Mouse (Mus musculus) limb, embryonic 13.5 days (tissue): ENCODE results near the gene Slc25a12. TPM values are rescaled to one million over a fixed set of nuclear protein-coding genes. Genes with fewer than 3 reads are reported as not detected.

ENCODE experiments used
- ATAC-seq: fragments of 200-750 bp; cut with Nextera tagmentation; 2 replicates; pipeline ENCODE4 v1.8.0; 2017; ENCODE audit warnings: low read depth, moderate number of reproducible peaks, moderate TSS enrichment; ENCODE audit not compliant: low FRiP score
- H3K27ac ChIP-seq: fragments of 300-500 bp; sonication (generic); 2 replicates; pipeline ENCODE4 v1.5.1; 2015; ENCODE audit warnings: inconsistent platforms, mild to moderate bottlenecking, moderate library complexity
- H3K27me3 ChIP-seq: fragments of 300-500 bp; sonication (generic); 2 replicates; pipeline ENCODE4 v1.6.1; 2015; ENCODE audit warnings: mild to moderate bottlenecking, inconsistent platforms
- H3K36me3 ChIP-seq: fragments of 300-500 bp; sonication (generic); 2 replicates; pipeline ENCODE4 v1.6.1; 2015; ENCODE audit warnings: inconsistent platforms, mild to moderate bottlenecking, moderate library complexity
- H3K4me1 ChIP-seq: fragments of 300-500 bp; sonication (generic); 2 replicates; pipeline ENCODE4 v1.6.1; 2015; ENCODE audit warnings: inconsistent platforms
- H3K4me2 ChIP-seq: fragments of 300-500 bp; sonication (generic); replicated peaks from 2 replicates; pipeline ENCODE4 v1.6.1; 2015; ENCODE audit warnings: inconsistent platforms, mild to moderate bottlenecking, moderate library complexity
- H3K4me3 ChIP-seq: fragments of 300-500 bp; sonication (generic); 2 replicates; pipeline ENCODE4 v1.5.1; 2015; ENCODE audit warnings: moderate library complexity, mild to moderate bottlenecking, inconsistent platforms
- H3K9ac ChIP-seq: fragments of 300-500 bp; sonication (generic); 2 replicates; pipeline ENCODE4 v1.6.1; 2015; ENCODE audit warnings: mild to moderate bottlenecking, inconsistent platforms
- H3K9me3 ChIP-seq: fragments of 300-500 bp; sonication (generic); 2 replicates; pipeline ENCODE4 v1.6.1; 2016; ENCODE audit warnings: inconsistent platforms
- WGBS: fragments of 180-500 bp; shearing (Covaris S2); methylation state at CpG from one replicate; pipeline ENCODE4 v1.1.7; 2015; 5-methylcytosine and 5-hydroxymethylcytosine counted together
- polyA plus RNA-seq: library from polyadenylated mRNA; unstranded; fragments of >200 nt; fragmentation: Nextera tagmentation; extraction: Ambion mirVana; gene quantifications from 2 replicates; pipeline ENCODE4 v1.2.1, GENCODE M21; 2015

The Slc25a12 gene
- polyA plus RNA-seq, 1 experiment from 2014 or later: 36.8 TPM

DNA sequence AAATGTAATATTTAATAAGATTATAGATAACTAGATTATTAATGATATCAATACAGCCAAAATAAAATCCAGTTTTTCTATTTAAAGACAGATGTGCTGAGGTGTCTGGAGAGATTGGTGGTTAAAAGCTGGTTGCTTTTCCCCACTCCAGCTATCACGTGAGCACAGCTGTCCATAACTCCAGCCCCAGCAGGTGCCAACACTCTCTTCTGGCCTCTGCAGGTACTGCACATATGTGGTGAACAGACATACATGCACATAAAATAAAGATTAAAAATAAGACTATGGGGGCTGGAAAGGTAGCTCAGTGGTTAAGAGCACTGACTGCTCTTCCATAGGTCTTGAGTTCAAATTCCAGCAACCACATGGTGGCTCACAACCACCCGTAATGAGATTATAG, 126.0 kb downstream of the Slc25a12 start:
- Histone ChIP-seq H3K4me3 (no peak overlapping the region), H3K36me3 (peaks cover 41% of the 10 kb centered on the region), H3K4me2 (no peak overlapping the region), H3K4me1 (no peaks in the 10 kb centered on the region), H3K27ac (no peak overlapping the region), H3K9ac (no peak overlapping the region), H3K9me3 (no peaks in the 10 kb centered on the region), H3K27me3 (no peaks in the 10 kb centered on the region)
- ATAC-seq: no peak
- WGBS: 86% methylated on average over 2 of the region's 2 CpGs

DNA sequence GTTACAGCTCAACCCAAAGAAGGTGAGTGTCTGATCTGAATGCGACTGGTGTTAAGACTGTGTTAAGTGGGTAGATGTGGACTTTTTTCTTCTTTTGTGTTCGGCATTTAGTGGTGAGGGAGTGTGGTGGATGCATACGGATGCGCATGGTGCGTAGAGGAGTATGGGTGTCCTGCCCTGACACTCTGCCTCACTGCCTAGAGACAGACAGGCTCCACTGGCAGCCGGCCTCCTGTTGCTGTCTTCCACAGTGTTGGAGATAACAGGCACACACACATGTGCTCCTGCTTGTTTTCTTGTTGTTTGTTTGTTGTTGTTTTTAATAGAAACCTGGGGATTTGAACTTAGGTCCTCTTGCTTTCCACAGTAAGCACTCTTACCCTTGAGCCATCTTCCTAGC, 131.5 kb downstream of the Slc25a12 start:
- no peaks in the 10 kb centered on the region for H3K27me3 ChIP-seq
- no peak overlapping the region for H3K27ac ChIP-seq
- ATAC-seq: no peak
- H3K9me3 ChIP-seq: no peaks in the 10 kb centered on the region
- H3K4me3 ChIP-seq: no peak overlapping the region
- H3K4me1 ChIP-seq: no peaks in the 10 kb centered on the region
- no peak overlapping the region for H3K9ac ChIP-seq
- peaks cover 34% of the 10 kb centered on the region for H3K36me3 ChIP-seq
- no peak overlapping the region for H3K4me2 ChIP-seq
- 95% methylated on average over 6 of the region's 6 CpGs for WGBS

DNA sequence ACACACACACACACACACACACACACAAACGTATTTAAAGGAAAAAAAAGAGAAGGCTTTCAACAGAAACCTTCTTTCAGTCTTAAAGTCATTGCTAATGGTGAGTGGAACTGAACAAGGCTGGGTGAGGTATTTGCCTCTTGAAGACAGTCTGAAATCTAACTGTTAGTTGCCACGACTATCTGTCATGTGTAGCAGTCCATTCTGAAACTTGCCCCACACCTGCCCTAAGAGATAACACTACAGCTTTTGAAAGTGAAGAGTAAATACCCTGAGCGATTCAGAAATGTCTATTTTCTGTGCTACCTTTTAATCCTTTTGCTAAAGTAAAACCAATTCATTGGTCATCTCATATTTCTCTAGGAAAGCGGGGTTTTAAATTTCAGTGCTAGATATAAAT, 132.1 kb downstream of the Slc25a12 start:
- no peaks in the 10 kb centered on the region for H3K9me3 ChIP-seq
- H3K4me3 ChIP-seq: no peak overlapping the region
- no peak overlapping the region for H3K9ac ChIP-seq
- H3K27me3 ChIP-seq: no peaks in the 10 kb centered on the region
- ATAC-seq: no peak
- no peak overlapping the region for H3K4me2 ChIP-seq
- H3K36me3 ChIP-seq: peaks cover 30% of the 10 kb centered on the region
- 92% methylated on average over 4 of the region's 4 CpGs for WGBS
- no peak overlapping the region for H3K27ac ChIP-seq
- no peaks in the 10 kb centered on the region for H3K4me1 ChIP-seq

DNA sequence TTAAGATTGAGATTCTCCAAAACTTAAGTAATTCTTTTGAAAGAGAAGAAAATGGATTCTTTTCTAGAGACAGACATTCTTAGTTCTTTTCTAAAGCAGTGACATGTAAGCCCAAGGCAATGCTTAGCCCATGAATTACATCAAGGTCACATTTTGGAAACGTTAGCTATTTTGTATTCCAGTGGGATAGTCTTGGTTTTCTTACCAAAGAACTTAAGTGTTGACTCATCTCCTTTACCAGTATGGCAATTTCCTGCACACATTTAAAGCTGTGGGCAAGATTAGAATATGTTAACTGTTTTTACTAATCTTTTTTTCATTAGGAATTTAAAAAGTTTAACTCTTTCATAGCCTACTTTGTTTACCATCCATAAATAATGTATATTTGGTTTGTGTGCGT, 134.6 kb downstream of the Slc25a12 start:
- Histone ChIP-seq H3K4me2 (no peak overlapping the region), H3K27me3 (no peaks in the 10 kb centered on the region), H3K9ac (no peak overlapping the region), H3K27ac (no peak overlapping the region), H3K36me3 (peaks cover 38% of the 10 kb centered on the region), H3K4me3 (no peak overlapping the region), H3K4me1 (no peaks in the 10 kb centered on the region), H3K9me3 (no peaks in the 10 kb centered on the region)
- no peak for ATAC-seq
- WGBS: 75% methylated on average over 2 of the region's 2 CpGs

DNA sequence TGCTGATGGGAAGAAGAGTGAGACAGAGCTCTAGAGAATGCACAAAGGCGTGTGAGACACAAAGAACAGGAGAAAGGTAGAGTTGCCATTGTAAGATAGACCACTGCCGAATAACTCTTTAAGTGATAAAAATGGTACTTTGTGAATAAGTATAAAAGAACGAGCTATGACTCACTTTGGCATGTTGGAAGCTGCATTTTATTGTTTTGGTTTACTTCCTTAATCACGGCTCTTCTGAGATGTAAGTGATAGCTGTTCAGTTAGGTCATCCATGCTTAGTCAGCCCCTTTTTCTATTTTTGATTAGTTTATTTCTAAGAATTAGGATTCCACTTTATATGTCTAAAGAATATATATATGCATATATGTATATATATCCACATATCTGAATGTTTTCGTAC, 135.6 kb downstream of the Slc25a12 start:
- Histone ChIP-seq H3K27ac (no peak overlapping the region), H3K27me3 (no peaks in the 10 kb centered on the region), H3K4me2 (no peak overlapping the region), H3K4me1 (no peaks in the 10 kb centered on the region), H3K4me3 (no peak overlapping the region), H3K36me3 (peaks cover 30% of the 10 kb centered on the region), H3K9ac (no peak overlapping the region), H3K9me3 (no peaks in the 10 kb centered on the region)
- no peak for ATAC-seq
- 90% methylated on average over 5 of the region's 5 CpGs for WGBS

DNA sequence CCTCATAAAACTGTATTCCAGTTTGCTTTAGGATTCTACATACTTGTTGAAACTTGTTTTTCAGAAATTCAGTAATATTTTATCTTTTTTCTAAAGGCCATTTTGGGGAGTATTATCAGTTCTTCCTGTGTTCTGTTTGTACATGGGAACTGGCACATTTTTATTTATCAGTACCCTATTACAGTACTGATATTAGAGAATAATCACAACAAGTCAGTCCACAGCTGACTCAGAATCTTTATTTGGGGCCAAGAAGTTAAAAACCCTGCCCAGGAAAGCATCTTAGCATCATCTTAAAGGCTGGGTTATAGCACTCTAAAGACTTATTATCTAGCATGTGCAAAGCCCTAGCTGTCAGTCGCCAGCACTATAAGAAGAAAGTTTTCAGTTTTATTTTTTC, 137.9 kb downstream of the Slc25a12 start:
- Histone ChIP-seq H3K9me3 (no peaks in the 10 kb centered on the region), H3K4me2 (no peak overlapping the region), H3K9ac (no peak overlapping the region), H3K4me3 (no peak overlapping the region), H3K4me1 (no peaks in the 10 kb centered on the region), H3K27ac (no peak overlapping the region), H3K27me3 (no peaks in the 10 kb centered on the region), H3K36me3 (peaks cover 19% of the 10 kb centered on the region)
- ATAC-seq: no peak
- 93% methylated on average over 1 of the region's 1 CpGs for WGBS

DNA sequence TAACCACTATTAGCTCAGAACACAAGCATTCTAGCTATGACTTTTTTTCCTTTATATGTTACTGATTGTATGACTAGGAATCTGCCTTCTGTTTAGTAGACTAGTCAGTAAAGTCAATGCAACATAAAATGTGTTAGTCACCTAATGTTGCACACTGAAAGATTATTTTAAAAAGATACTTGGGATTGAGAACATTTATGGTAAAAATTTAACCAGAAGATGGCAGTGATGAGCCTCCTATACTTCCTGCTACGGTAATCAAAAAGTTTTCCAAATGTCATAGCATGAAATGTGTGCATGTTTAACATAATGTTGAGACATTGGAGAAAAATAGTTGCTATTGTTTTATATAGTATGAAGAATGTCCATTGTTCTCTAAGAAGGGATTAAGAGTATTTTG, 140.2 kb downstream of the Slc25a12 start:
- no peak for ATAC-seq
- H3K9ac ChIP-seq: no peak overlapping the region
- H3K4me3 ChIP-seq: no peak overlapping the region
- H3K4me2 ChIP-seq: no peak overlapping the region
- H3K27ac ChIP-seq: no peak overlapping the region
- H3K9me3 ChIP-seq: no peaks in the 10 kb centered on the region
- 45% methylated on average over 1 of the region's 1 CpGs for WGBS
- H3K36me3 ChIP-seq: peaks cover 38% of the 10 kb centered on the region
- H3K27me3 ChIP-seq: no peaks in the 10 kb centered on the region
- no peaks in the 10 kb centered on the region for H3K4me1 ChIP-seq

Other genes with a start within 250 kb of the Slc25a12 start
- gene Cybrd1, start 249.8 kb downstream of the Slc25a12 start, polyA plus RNA-seq: 8.1 and 8.2 TPM in 2 replicates
- gene Dync1i2, start 156.0 kb downstream of the Slc25a12 start, polyA plus RNA-seq: 99.0 and 104 TPM in 2 replicates
- gene Hat1, start 21.2 kb upstream of the Slc25a12 start, polyA plus RNA-seq: 120 and 122 TPM in 2 replicates
- 43.9 and 48.3 TPM in 2 replicates for gene Metap1d, start 85.5 kb upstream of the Slc25a12 start, polyA plus RNA-seq
- 5.3 and 6.0 TPM in 2 replicates for gene Dlx1, start 160.4 kb upstream of the Slc25a12 start, polyA plus RNA-seq
- 3.7 and 4.4 TPM in 2 replicates for gene Dlx2, start 179.0 kb upstream of the Slc25a12 start, polyA plus RNA-seq